Mouse (Mus musculus): Measurements from ENCODE around the gene Mtmr10. TPM values are rescaled to one million over a fixed set of nuclear protein-coding genes. Genes with fewer than 3 reads are reported as not detected.

Gene Mtmr10
- 9.4 TPM for polyA plus RNA-seq (2012; fragmentation: generic; extraction: Trizol)
- long read RNA-seq, experiment 1, full-length matches to known transcripts, result 1 of 4 reads
- long read RNA-seq, experiment 1, partial matches to known transcripts, result 1 of 4 reads
- long read RNA-seq, experiment 1, other reads (novel, unspliced or antisense), result 2 of 4 reads
- long read RNA-seq, experiment 2, full-length matches to known transcripts, result 129 of 152 reads
- long read RNA-seq, experiment 2, partial matches to known transcripts, result 7 of 152 reads
- long read RNA-seq, experiment 2, other reads (novel, unspliced or antisense), result 16 of 152 reads

- Histone ChIP-seq H3K79me2 (ENCODE audit: control insufficient read depth, insufficient read depth) (peaks cover 58% of the 10 kb centered on the region), H3K36me3 (ENCODE audit: control insufficient read depth, insufficient read depth) (peaks cover 17% of the 10 kb centered on the region), H3K79me3 (ENCODE audit: low read depth) (peaks cover 28% of the 10 kb centered on the region), H3ac (ENCODE audit: control insufficient read depth, insufficient read length, low read depth) (peak within 1 kb of the TSS; percentile 54), H3K27me3 (ENCODE audit: control insufficient read depth, insufficient read depth, insufficient read length) (no peaks in the 10 kb centered on the region), H3K4me3 (ENCODE audit: insufficient read depth, poor library complexity, severe bottlenecking) (peak within 1 kb of the TSS; percentile 60)
- no peak for TF ChIP-seq MYOD1 (IDR thresholded peaks at IDR 0.05; ENCODE audit: control insufficient read depth, insufficient read length, low read depth)
- TF ChIP-seq MAX (IDR thresholded peaks at IDR 0.05), result peak; percentile 54
- no peak for TF ChIP-seq CEBPB (IDR thresholded peaks at IDR 0.05; ENCODE audit: low read depth)
Observed at GRCm38 (mm10) chr7:64287414-64288091, at the start of gene Mtmr10. TSS of gene Mtmr10 (plus strand) at chr7:64287653.

- TF ChIP-seq USF1 (IDR thresholded peaks at IDR 0.05; ENCODE audit: low read depth) (no peak), FOSL1 (IDR thresholded peaks at IDR 0.05; ENCODE audit: insufficient read depth, low read length, poor library complexity, severe bottlenecking) (no peak), MYOD1 (IDR thresholded peaks at IDR 0.05; ENCODE audit: control insufficient read depth, insufficient read length, low read depth) (no peak), MAX (IDR thresholded peaks at IDR 0.05) (no peak), CEBPB (IDR thresholded peaks at IDR 0.05; ENCODE audit: low read depth) (no peak), CTCF (IDR thresholded peaks at IDR 0.05; ENCODE audit: control insufficient read depth, insufficient read depth, insufficient read length) (no peak), MYOG (IDR thresholded peaks at IDR 0.05; ENCODE audit: control insufficient read depth, extremely low read depth, insufficient read length) (no peak)
- no peaks in the 10 kb centered on the region for H3K79me3 ChIP-seq (ENCODE audit: low read depth)
- no peaks in the 10 kb centered on the region for H3K79me2 ChIP-seq (ENCODE audit: control insufficient read depth, insufficient read depth)
- H3ac ChIP-seq (ENCODE audit: control insufficient read depth, insufficient read length, low read depth), result no peak overlapping the region
- no peaks in the 10 kb centered on the region for H3K27me3 ChIP-seq (ENCODE audit: control insufficient read depth, insufficient read depth, insufficient read length)
- H3K4me3 ChIP-seq (ENCODE audit: insufficient read depth, poor library complexity, severe bottlenecking), result no peak overlapping the region
- no peaks in the 10 kb centered on the region for H3K36me3 ChIP-seq (ENCODE audit: control insufficient read depth, insufficient read depth)
Observed at GRCm38 (mm10) chr7:64237747-64238146, 49.7 kb upstream of the Mtmr10 start.

- Histone ChIP-seq H3ac (ENCODE audit: control insufficient read depth, insufficient read length, low read depth) (no peak overlapping the region), H3K36me3 (ENCODE audit: control insufficient read depth, insufficient read depth) (no peaks in the 10 kb centered on the region), H3K27me3 (ENCODE audit: control insufficient read depth, insufficient read depth, insufficient read length) (no peaks in the 10 kb centered on the region), H3K4me3 (ENCODE audit: insufficient read depth, poor library complexity, severe bottlenecking) (no peak overlapping the region), H3K79me2 (ENCODE audit: control insufficient read depth, insufficient read depth) (no peaks in the 10 kb centered on the region), H3K79me3 (ENCODE audit: low read depth) (no peaks in the 10 kb centered on the region)
- TF ChIP-seq USF1 (IDR thresholded peaks at IDR 0.05; ENCODE audit: low read depth), result no peak
Observed at GRCm38 (mm10) chr7:64238410-64239086, 48.9 kb upstream of the Mtmr10 start.

GRCm38 (mm10) chr7:64239138-64239805 is 48.2 kb upstream of the Mtmr10 start:
- Histone ChIP-seq H3K79me3 (ENCODE audit: low read depth) (no peaks in the 10 kb centered on the region), H3K79me2 (ENCODE audit: control insufficient read depth, insufficient read depth) (no peaks in the 10 kb centered on the region), H3K4me3 (ENCODE audit: insufficient read depth, poor library complexity, severe bottlenecking) (no peak overlapping the region), H3K27me3 (ENCODE audit: control insufficient read depth, insufficient read depth, insufficient read length) (no peaks in the 10 kb centered on the region), H3ac (ENCODE audit: control insufficient read depth, insufficient read length, low read depth) (no peak overlapping the region), H3K36me3 (ENCODE audit: control insufficient read depth, insufficient read depth) (no peaks in the 10 kb centered on the region)
- no peak for TF ChIP-seq MAX (IDR thresholded peaks at IDR 0.05)
- TF ChIP-seq MYOD1 (IDR thresholded peaks at IDR 0.05; ENCODE audit: control insufficient read depth, insufficient read length, low read depth), result peak; percentile 78

- TF ChIP-seq FOSL1 (IDR thresholded peaks at IDR 0.05; ENCODE audit: insufficient read depth, low read length, poor library complexity, severe bottlenecking) (peak; percentile 34), USF1 (IDR thresholded peaks at IDR 0.05; ENCODE audit: low read depth) (no peak)
- H3ac ChIP-seq (ENCODE audit: control insufficient read depth, insufficient read length, low read depth), result no peak overlapping the region
- H3K79me3 ChIP-seq (ENCODE audit: low read depth), result no peaks in the 10 kb centered on the region
- H3K4me3 ChIP-seq (ENCODE audit: insufficient read depth, poor library complexity, severe bottlenecking), result no peak overlapping the region
- no peaks in the 10 kb centered on the region for H3K79me2 ChIP-seq (ENCODE audit: control insufficient read depth, insufficient read depth)
- H3K27me3 ChIP-seq (ENCODE audit: control insufficient read depth, insufficient read depth, insufficient read length), result no peaks in the 10 kb centered on the region
- H3K36me3 ChIP-seq (ENCODE audit: control insufficient read depth, insufficient read depth), result no peaks in the 10 kb centered on the region
Observed at GRCm38 (mm10) chr7:64239806-64240315, 47.6 kb upstream of the Mtmr10 start.

- no peak overlapping the region for H3K4me3 ChIP-seq (ENCODE audit: insufficient read depth, poor library complexity, severe bottlenecking)
- H3K36me3 ChIP-seq (ENCODE audit: control insufficient read depth, insufficient read depth), result no peaks in the 10 kb centered on the region
- H3K79me2 ChIP-seq (ENCODE audit: control insufficient read depth, insufficient read depth), result no peaks in the 10 kb centered on the region
- TF ChIP-seq FOSL1 (IDR thresholded peaks at IDR 0.05; ENCODE audit: insufficient read depth, low read length, poor library complexity, severe bottlenecking), result no peak
- no peak for TF ChIP-seq CTCF (IDR thresholded peaks at IDR 0.05; ENCODE audit: control insufficient read depth, insufficient read depth, insufficient read length)
- no peak for TF ChIP-seq CEBPB (IDR thresholded peaks at IDR 0.05; ENCODE audit: low read depth)
- TF ChIP-seq MAX (IDR thresholded peaks at IDR 0.05), result no peak
- TF ChIP-seq MYOG (IDR thresholded peaks at IDR 0.05; ENCODE audit: control insufficient read depth, extremely low read depth, insufficient read length), result no peak
- no peak for TF ChIP-seq USF1 (IDR thresholded peaks at IDR 0.05; ENCODE audit: low read depth)
- no peak for TF ChIP-seq MYOD1 (IDR thresholded peaks at IDR 0.05; ENCODE audit: control insufficient read depth, insufficient read length, low read depth)
- H3ac ChIP-seq (ENCODE audit: control insufficient read depth, insufficient read length, low read depth), result no peak overlapping the region
- no peaks in the 10 kb centered on the region for H3K27me3 ChIP-seq (ENCODE audit: control insufficient read depth, insufficient read depth, insufficient read length)
- H3K79me3 ChIP-seq (ENCODE audit: low read depth), result no peaks in the 10 kb centered on the region
Observed at GRCm38 (mm10) chr7:64242424-64242823, 45.0 kb upstream of the Mtmr10 start.

All from C2C12 (cell line).